Mouse (Mus musculus) urinary bladder, postnatal 4 days (tissue): ENCODE results near the gene Kdelc2.

Source experiments
- DNase-seq, 2 experiments: peaks; one replicate each; pipeline ENCODE4 v3.0.0; 2021 to 2022; ENCODE audit warnings: low spot score in 2 of 2

Kdelc2 gene

DNA sequence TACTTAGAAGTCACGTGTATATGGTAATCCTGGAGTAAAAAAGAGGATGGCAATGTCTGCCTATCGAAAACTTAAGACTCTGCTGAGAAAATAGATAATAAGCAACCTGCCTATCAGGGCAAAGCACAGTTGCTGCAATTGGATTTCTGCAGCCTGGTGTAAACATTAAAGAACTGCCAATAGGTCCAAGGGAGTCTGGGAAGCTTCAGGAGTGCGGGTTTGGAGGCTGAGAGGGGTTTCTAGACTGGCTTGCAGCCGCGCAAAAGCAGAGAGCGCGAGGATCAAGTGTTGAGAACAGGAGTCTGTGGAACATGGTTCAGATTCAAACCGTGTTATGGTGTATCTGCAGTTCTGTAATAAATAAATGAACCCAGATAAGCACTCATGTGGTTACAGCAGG, 1.0 kb downstream of the Kdelc2 start:
- DNase-seq, result no peak

DNA sequence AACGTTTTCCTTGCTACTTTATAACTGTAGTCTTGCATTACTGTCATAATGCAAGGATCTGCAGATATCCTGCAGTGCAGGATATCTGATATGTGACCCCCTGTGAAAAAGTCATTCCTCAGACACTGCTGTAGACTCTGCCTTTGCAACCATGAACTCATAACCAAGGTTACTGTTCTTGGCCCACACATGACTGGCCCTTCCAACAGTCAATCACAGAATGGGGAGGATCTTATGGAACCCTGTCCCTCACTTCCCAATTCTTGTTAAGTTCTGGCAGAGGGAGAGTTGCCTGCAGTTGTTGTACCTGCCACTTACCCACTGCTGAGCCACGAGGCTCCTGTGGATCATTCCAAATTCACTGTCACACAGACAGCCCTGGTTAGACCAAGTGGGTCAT, 3.6 kb downstream of the Kdelc2 start:
- no peak for DNase-seq

DNA sequence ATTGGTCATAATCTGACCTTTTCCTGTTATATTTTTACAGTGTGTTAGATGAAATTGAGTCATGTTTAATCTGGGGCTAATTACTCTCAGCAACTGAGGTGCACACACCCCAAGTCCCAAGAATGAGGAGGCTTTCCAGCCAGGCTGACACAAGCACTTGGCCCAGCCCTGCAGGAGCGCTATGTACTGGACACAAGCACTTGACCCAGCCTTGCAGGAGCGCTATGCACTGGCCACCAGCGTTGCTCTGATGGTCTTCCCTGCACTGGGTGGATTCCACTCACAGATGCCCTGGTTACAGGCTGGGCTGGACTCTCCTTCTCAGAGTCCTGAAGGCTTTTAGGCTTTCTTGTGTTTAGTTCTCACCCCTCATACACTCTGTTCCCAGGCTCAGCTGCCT, 5.3 kb downstream of the Kdelc2 start:
- no peak for DNase-seq

DNA sequence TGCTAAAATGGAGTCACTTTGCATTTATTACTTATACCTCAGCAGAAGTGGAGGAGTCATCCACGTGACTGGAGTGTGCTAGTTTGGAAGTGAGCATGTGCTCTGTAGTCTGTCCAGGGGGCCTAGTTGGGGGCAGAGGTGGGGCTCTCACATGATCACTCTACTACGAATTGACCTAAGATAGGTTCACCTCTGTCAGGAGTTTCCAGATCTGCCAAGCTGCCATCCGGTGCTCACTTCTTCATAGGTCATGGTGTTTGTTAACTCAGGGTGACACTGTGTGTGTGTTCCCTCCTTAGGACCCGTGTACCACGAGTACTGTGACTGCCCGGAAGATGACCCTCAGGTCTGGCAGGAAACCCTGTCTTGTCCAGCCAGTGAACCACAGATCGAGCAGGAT, 6.3 kb downstream of the Kdelc2 start:
- no peak for DNase-seq

DNA sequence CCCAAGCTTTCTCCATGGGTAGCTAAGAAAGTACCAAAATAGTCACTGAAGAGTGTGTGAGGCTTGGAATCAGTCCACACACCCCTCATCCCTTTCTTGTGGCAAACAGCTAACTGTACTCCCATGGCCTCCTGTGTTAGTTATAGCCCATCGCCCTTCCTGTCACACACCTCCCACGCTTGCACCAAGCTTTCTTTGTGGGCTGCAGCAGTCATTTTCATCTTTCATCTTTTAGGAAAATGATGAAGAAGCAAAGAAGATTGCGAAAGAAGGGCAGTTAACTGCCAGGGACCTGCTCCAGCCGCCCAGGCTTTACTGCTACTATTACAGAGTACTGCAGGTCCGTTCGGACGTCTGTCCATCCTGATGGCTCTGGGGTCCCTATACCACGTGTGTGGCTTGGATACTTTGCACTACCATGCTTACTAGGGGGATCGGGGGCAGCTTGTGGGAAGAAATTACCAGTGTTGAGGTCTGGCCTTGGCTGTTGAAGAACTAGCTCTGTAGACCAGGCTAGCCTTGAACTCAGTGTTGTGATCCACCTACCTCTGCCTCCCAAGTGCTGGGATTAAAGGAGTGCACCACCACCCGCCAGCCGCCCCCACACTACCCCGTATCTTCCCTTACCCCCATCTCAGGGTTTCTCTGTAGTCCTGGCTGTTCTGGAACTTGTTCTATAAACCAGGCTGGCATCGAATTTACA, 14.0 kb downstream of the Kdelc2 start:
- DNase-seq, result no peak

DNA sequence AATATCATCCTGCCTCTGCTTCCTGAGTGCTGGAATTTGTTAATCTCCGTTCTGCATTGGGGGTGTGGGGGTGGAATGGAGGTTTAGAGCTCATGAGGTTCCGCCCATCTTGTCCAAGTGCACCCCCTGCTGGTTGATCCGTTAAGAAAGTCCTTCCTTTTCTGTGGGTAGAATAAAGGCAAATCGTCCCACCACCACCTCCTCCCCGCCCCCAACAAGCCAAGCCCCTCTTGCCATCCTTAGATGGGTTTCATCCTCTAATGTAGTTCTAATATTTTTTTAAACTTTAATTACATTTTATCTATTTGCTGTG, 14.5 kb downstream of the Kdelc2 start:
- DNase-seq, result no peak

DNA sequence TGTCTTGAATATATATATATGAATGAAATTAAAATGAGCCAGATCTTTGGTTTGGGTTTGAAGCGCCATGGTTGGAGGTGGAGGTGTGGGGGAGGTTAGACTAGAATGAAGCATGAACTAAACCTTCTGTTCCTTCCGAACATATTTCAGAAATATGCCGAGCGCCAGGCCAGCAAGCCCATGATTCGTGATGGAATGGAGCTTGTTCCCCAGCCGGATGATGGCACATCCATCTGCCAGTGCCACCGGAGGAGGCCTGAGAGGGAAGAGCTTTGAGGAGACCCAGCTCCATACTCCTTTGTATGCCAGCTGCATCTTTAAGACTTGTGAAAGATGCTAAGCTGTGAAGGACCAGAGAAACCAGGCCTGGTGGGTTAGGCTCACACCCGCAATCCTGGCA, 15.7 kb downstream of the Kdelc2 start:
- DNase-seq, result no peak

DNA sequence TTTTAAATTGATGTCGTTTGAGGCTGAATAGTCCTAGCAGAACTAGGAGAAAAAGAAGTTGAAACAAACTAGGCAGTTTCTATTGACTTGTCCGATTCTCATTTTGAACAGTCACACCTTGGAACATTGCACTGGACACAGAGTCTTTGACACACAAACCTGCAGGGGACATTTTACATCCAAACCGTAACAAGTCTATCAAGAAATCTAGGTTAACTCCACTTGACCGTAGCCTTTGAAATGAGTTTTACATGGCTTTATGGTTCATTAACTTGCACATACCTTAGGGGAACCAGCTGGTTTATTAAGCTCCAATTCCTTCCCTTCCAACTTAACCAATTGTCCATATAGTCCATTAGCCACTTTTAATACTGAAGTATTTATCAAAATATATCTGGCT, 16.9 kb downstream of the Kdelc2 start:
- DNase-seq, result no peak

DNA sequence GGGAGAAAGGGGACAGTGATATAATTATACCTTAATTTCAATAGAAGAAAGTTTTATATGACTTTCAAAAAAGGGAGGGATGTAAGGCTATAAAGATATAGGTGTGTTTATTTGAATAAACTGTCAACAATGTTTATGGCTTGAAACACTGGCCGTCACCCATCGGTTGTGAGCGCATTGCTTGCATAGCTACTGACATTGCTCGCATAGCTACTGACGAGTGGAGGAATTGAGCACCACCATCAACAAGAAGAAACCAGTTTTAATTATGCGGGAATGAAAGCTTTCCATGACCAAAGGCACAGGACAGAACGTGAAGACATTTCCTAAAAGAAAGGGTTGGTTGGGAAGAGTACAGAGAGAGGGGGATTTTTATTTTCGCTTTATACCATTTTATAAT, 17.3 kb downstream of the Kdelc2 start:
- DNase-seq, result no peak

DNA sequence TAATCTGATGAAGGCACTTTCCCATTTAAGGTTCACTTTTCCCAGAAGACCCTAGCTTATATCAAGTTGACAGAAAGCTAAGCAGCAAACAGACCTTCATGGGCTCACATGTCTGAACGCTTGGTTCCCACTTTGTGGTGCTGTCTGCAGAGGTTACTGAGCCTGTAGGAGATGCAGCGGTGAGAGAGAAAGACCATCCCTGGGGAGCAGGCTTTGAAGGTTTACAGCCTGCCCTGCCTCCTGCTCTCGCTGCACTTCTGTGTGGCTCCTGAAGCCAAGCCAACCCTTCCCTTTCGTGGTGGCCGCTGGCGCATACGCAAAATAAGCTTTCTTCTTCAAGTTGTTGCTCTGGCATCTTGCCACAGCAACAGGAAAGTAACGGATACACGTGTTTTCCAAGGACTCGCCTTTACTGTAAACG, 18.5 kb downstream of the Kdelc2 start, which contains the start of gene 4930550C14Rik:
Gene 4930550C14Rik (plus strand): TSS at position 35 of the 421 bp plus-strand sequence.
- DNase-seq, result peak in 1 of 2 experiments; percentile 69

DNA sequence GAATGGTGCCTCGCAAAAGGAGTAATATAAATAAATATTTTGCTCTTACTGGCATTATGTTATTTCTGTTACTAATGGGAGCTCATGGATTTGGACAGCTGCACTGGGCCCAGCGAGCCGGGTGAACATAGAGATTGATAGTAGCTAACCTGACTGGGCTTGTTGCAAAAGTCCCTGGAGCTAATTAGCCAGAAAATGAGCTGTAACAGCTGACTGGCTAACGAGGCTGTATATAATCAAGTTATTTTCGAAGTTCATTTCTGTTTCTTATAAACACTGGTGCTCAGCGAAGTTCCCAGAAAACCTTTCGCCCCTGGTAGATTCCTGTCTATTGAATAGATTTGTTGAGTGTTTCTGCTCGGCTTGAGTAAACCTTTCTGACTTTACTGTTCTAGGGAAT, 19.2 kb downstream of the Kdelc2 start:
- no peak for DNase-seq

DNA sequence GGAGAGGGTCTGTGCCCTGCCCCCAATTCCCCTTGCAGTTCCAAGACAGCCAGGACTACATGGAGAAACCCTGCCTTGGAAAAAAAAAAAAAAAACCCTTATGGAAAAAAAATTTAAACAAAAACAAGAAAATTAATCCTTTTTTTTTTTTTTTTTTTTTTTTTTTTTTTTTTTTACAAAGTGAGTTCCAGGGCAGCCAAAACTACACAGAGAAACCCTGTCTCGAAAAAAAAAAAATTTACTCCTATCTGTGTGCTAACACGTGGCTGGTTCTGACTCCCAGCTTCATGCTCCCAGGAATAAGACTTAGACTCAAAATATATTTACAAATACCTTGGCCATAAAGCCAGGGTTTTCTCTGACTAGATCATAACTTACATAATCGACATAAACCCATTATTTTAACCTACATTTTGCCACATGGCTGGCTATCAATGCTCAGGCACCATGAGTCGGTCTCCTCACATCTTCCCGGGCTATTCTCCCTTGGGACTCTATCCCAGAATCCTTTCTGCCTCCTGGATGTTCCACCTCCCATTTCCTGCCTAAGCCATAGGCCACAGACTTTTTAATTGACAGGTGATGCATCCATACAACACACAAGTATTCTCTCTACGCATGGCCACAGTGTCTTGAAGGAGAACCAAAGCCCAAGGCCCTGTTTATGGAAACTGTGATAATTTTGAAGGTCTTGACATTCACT, 20.4 kb downstream of the Kdelc2 start:
- DNase-seq, result no peak

DNA sequence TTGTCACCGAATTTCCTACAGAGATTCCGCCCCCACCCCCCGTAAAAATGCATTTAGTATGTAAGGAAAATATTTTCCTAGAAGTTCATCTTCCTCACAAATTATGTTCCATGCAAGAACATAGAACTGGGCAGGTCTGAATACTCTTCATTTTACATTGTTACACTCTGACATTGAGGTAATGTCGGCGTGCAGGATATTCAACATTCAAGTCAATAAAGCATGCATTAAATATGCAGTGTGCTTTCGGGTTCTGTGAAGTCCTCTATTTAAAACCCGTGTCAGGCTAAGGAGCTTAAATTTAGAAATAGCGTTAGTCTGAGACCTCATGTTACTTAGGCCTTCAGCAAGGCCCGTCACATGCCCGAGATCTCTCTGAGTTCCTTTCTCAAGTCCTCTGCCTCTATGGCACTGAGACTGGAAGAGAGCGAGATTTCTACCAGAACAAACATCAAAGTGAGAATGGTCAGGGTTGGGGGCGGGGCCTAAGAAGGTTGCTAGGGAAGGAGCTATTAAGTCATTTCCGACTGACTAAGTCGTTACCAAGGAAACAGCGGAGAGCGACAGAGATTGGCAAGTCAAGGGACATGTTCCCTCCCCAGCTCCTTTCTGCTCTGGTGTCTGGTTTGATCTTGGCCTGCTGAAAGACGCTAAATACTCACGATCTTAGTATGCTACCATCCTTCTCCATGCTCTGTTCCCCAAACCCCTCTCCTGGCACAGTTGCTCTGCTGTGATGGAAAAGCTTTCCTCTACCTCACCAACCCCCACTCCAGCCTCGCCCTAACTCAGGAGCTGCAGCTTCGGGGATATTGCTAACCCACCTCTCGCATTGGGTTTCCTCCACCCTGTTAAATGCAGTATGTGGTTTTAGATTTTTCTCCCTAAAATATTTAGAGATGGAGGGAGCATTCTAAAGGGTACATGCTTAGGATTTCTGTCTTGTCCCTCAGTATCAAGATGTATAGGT, 21.2 kb downstream of the Kdelc2 start:
- peak; percentile 37 to 66 for DNase-seq

DNA sequence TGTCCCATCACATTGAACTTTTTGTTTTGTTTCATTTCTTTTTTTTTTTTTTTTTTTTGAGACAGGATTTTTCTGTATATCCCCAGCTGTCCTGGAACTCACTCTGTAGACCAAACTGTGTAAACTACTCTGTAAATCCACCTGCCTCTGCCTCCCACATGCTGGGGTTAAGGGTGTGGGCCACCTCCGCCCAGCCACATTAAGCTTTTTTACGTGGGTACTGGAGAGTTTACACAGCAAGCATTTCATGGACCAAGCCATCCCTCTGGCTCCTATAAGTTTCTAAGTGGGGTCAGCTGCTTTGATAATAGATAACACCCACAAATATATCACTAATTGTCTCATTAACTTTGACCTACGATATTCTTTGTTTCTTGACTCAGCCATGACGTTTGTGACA, 24.7 kb downstream of the Kdelc2 start:
- DNase-seq, result peak in 1 of 2 experiments; percentile 33

DNA sequence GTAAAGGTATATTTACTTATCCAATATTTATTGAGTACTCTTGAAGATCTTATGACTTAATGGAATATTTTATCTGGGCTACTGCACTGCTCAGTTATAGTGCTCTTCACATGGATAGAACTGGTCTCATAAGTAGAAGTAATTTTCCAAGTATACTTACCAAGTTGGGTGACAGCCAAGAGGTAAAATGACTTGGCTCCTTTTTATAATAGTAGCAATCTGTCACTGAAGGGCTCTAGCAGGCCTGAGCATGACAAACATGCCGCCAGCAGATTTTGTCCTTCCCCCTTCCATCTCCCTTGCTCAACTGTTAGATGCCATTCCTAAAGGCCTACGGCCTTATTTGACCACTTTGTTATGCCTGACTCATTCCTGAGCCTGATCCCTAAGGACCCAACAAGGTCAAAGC, 25.1 kb downstream of the Kdelc2 start:
- no peak for DNase-seq

DNA sequence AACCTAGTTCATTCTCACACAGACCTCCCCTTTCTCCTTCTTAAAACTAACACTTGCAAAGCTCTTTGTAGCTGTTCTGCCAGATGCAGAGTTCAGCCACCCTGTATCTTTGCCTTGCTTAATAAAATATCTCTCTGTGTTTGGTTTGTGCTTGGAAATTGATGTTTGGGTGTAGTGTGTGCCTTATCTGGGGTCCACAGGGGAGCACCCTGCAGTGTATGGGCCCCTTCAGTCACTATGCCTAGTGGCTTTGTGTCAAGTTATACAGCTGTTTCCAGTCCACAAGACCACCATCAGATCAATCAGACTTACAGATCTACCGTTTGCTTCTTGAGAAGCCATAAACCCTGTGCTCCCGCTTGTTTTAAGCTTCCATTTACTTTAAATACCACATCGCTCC, 25.6 kb downstream of the Kdelc2 start:
- no peak for DNase-seq

DNA sequence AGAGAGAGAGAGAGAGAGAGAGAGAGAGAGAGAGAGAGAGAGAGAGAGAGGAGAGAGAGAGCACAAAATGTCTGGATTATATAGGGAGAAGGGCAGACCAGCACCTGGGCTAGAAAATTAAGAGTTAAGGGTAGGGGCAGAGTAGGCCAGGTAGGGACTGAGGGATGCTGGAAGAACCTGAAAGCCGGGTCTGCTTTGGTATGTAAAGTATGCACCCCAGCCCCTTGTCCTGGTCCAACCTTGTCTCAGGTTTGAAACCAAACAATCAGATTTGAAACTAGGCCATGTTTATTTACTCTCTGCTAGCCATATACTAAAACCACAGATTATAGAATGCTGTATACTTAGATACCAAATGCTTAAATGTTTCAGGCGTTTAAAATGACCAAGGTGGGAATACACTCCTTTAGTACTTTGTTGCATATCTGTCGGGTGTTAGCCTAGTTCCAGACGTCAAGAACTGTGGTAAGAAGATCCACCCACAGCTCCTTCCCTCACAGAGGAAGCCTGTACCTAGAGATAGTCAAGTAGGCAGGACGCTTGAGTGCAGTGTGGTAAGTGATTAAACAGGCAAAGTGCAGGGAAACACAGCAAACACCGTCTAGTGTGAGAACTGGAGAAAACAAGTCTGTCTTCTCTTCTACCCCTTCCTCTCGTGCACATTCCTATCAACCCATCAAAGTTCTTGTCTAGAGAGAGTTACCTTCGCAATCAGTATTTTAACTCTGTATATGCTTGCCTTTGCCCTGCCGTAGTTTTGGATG, 38.5 kb downstream of the Kdelc2 start:
- no peak for DNase-seq

DNA sequence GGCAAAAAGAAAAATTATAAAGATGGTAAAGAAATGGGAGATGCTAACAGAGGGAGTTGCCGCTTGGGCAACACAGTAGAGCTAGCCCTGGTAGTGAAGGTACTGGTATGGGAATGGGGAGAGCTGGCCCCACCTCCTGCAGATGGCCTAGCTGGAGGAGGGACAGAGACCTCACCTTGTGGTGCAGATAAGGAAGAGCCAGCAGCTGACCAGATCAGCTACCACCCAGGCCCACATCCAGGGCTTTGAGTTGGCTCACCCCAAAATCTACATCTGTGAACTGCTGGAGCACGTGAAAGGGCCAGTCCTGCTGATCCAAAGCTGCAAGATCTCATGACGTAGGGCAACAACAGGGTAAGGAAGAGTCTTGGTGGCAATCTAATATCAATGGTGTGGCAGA, 42.9 kb downstream of the Kdelc2 start:
- no peak for DNase-seq

DNA sequence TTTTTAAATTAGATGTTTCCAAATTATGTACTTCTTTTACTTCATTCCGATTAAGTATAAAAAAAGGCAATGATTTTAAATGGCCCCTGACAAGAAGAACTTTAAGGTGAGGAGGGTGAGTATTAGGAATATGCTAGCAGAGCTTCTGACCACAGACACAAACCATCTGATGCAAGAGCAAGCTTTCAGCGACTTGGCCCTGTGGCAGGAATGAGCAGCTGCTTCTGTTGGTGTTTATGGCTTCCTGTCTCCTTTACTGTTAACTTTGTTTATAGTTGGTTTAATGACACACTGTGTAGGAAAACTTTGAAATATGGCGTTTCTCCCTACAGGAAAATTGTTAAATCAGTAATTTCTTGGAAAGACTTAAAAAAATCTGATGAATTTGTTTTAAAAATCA, 43.8 kb downstream of the Kdelc2 start:
- DNase-seq, result no peak

DNA sequence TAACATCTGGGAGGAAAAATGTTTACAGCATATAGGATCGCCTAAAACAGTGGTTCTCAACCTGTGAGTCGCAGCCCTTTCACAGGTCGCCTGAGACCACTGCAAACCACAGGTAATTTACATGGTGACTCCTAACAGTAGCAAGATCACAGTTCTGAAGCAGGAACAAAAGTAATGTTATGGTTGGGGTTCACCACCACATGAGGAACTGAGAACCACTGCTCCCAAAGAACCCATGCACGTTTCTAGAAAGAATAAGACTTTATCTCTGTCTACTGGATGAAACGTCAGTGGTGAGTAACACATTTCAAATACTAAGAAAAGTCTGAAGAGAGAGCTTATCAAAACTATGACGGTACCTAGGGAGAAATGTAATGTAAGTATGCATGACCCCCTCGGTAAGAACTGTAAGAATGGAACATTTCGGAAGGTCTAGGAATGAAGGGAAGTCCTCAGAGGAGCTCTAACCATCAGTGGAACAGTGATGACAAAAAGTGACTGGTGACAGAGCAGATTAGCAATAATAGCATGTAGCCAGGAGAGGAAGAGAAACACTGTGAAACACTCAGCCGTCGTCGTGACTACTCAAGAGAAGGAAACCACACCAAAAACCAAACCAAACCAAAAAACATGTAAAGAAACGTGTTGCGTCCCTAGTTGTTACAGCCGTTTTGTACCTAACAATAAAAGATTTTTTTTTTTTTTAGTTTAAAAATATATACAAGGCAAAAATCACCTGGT, 52.2 kb downstream of the Kdelc2 start:
- DNase-seq, result no peak

DNA sequence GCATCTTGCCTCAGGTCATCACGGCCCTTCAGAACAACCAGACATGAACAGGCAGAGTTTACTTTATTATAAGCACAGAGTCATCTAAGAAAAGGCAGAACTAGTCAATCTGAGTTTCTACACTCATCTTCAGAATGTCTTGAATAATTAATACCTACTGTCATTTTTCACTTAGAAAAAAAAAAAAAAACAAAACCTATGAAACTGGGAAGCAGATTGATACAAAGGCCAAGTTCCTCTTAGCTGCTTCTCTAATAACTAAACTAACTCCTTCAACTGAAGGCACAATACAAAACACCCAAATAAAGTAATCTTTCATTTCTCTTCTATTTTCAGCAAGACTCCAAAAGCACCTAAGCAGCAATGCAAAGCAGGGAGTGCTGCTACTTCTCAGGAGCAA, 66.8 kb downstream of the Kdelc2 start:
- DNase-seq, result no peak
